Mouse (Mus musculus): ENCODE measurements at regions not wholly inside any gene's neighbourhood (a gene's known extent, or its start where the extent isn't known, plus 50 kb on each side); places are given as distances from the start of the nearest gene placed in this dataset.

DNA sequence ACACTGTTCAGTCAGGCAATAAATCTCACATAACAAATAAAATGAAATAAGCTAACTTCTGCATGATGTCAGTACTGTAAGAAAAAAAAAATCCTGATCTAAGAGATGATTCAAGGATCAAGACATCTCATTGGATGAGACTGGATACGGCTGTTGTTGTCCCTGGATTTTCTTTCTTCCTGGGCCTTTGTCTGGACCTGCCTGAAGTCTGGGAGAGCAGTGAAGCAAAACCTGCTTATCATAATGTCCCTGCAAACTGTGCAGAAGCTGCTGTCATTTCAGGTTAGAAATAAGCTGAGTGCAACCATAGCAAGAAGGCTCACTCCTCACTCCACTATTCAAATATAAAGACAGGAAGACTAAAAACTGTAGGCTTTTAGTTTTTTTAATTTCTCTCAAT lies 178.0 kb upstream of the Steap4 start:
- CTCF ChIA-PET: no interaction called here

GRCm38 (mm10) chr5:7788406-7788805 lies 171.9 kb upstream of the Steap4 start:
- CTCF ChIA-PET: no interaction called here

- CTCF ChIA-PET: no interaction called here
These were observed 171.1 kb upstream of the Steap4 start for GRCm38 (mm10) chr5:7789126-7789525.

GRCm38 (mm10) chr5:7820592-7820991 lies 139.7 kb upstream of the Steap4 start:
- CTCF ChIA-PET: no interaction called here

GRCm38 (mm10) chr5:7821700-7822099 lies 138.6 kb upstream of the Steap4 start:
- CTCF ChIA-PET: no interaction called here

DNA sequence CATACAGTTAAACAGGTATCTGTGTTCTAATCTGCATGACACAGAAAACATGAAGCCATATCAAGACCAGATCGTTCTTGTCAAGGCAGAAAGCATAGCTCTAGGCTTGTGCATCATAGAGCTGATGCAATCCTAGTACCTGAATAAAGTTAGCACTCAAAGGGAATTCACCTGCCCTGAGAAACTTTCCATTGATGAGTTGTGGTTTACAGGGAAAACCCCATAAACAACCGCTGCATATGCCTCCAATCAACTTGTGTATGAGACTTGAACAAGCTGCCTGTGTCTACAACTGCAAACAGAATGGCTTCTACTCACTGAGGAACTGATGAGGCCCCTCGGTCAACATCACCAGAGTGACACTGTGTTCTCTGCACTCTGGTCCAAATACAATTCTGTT lies 130.6 kb upstream of the Steap4 start:
- CTCF ChIA-PET: no interaction called here

DNA sequence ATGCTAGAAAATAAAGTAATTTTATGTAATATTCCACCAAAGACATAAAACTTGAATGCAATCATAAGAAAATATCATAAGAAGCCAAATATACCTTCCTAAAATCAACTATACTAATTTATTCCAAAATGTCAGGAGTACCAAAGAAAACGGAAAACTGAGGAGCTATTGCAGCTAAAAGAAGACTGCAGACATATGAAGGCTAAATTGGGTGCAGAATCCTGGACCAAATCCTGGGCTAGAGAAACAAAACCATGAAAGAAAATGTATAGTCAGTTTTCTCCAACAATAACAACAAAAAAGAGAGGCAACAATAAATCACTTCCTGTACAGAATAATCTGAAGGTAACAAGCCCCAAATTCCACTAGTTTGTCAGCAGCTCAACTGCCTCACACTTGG lies 126.4 kb upstream of the Steap4 start:
- CTCF ChIA-PET: no interaction called here

DNA sequence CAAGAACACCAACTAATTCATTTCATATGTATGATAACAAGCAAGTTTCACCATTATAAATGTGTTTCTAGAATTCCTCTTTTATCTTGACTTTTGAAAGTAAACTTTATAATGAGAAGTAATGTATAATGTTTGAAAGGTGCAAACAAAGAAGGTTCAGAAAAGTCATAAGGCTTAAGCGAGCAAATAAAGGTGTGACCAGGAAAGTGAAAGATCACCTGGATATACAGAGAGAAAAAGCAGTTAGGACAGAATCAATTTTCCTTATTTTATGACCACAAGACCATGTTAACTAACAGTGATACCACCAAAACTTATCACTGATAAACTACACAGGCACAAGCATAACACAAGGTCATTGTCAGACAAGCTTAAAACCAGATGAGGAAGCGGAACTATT lies 97.2 kb upstream of the Steap4 start:
- CTCF ChIA-PET: no interaction called here

DNA sequence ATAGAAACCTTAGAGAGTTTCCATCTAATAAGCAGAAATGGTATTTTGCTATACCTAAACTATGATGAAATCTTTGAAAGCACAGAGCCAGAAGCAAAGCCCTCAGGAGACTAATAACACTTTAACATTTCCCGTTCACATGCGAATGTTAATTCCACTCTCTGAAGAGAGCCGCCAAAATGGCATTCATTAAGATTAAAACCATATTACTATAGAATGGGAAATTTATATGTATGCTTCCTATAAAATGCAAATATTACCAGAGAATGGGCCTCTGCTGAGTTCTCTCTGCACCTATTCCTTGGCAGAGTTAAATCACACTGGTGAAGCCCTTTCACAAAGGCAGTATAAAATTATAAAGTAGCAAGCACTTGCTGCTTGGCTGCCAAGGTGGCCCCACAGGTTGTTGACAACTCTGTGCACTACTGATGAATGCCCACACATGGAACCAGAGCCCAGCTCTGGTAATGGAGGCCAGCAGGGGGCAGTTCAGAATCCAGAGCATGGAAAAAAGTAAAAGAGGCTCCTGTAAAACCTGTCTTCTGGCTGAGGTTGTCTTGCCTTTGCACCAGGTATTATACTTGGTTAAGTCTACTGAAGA lies 94.1 kb upstream of the Steap4 start:
- CTCF ChIA-PET: no interaction called here

- CTCF ChIA-PET: no interaction called here
These were observed 60.7 kb upstream of the Steap4 start for GRCm38 (mm10) chr5:7899537-7899936.
